Mouse (Mus musculus): ENCODE data around the gene Gcc2.
"Not testable (repeated sequence)": the region's sequence is repeated elsewhere in the genome, so short reads cannot be mapped to it uniquely, and the experiment has no call there.

The Gcc2 gene

GRCm38 (mm10) chr10:58232641-58232969, 22.7 kb upstream of the Gcc2 start, which contains the start of gene Duxf3:
TSS of gene Duxf3 (minus strand) at chr10:58232675.
- DNase-seq: not testable (repeated sequence)

- DNase-seq: not testable (repeated sequence)
These were observed 22.1 kb upstream of the Gcc2 start for GRCm38 (mm10) chr10:58233054-58233739.

GRCm38 (mm10) chr10:58233740-58234121, 21.6 kb upstream of the Gcc2 start:
- DNase-seq: not testable (repeated sequence)

GRCm38 (mm10) chr10:58234985-58235384, 20.3 kb upstream of the Gcc2 start:
- DNase-seq: not testable (repeated sequence)

DNA sequence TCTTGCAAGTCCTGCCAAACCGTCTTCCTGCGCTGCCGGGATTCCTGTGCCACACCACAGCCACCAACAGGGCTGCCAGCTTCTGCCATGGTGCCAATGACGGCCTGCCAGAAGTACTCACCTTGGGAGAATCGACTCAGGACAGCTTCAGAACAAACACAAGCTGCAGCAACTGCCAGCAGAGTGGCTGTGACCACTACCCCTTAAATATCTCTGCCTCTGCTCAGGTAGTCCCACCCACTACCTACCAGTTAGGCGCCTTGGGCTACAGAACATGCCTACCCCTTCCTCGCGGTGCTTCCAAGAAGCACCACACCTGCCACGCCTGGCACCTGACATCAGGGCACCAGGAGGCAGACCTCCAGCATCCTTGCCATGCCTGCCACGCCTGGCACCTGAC, 18.7 kb upstream of the Gcc2 start, which contains the start of gene Gm4981:
Gm4981 (minus strand) TSS at position 89 of the 400 bp plus-strand sequence.
- no peak for DNase-seq

- DNase-seq: peak; percentile 10
These were observed 16.1 kb upstream of the Gcc2 start for GRCm38 (mm10) chr10:58238984-58239740.

GRCm38 (mm10) chr10:58249535-58249934, 5.8 kb upstream of the Gcc2 start:
- DNase-seq: no peak

- no peak for DNase-seq
These were observed 592 bp upstream of the Gcc2 start for GRCm38 (mm10) chr10:58254635-58255175.

GRCm38 (mm10) chr10:58255954-58256353, 657 bp downstream of the Gcc2 start:
- DNase-seq: no peak

DNA sequence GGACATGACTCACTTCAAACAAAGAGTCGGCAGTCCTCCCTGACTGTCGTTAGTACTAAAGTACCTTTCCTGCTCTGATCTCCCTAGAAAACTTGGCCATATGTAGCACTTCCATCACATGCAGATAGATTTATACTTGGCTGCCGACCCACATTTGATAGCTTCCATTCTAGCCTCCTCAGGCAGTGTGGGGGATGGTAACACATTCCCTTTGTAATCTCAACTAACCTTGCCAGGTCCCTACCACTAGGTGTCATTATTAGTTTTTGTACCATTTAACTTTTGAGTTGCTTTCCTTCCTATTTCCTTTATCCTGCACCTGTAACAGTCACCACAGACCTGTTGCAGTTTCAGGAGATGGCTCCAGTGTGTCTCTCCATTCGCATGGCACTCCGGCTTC, 3.2 kb downstream of the Gcc2 start:
- no peak for DNase-seq

DNA sequence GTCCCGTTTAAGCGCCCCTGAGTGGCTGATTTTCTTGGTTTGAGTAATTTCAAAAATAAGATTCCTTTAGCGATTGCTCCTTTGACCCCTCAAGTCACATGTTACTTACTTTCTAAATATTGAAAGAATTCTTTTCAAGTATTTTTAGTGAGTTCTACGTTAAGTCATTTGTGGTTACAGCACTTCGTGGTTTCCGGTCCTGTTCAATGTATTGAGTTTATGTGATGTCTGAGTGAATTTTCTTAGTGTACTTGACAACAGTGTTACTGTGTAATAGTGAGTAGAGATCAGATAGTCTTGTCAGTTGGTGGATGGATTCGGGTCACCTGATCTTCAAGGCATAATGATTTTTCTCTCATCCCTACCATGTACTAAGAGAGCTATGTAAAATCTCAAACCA, 26.9 kb downstream of the Gcc2 start:
- no peak for DNase-seq

- no peak for DNase-seq
These were observed 35.4 kb downstream of the Gcc2 start for GRCm38 (mm10) chr10:58290742-58291141.

GRCm38 (mm10) chr10:58294246-58294645, 38.9 kb downstream of the Gcc2 start:
- DNase-seq: no peak

GRCm38 (mm10) chr10:58295605-58296004, 40.3 kb downstream of the Gcc2 start:
- no peak for DNase-seq

- DNase-seq: no peak
These were observed 49.7 kb downstream of the Gcc2 start for GRCm38 (mm10) chr10:58304996-58305395.

DNA sequence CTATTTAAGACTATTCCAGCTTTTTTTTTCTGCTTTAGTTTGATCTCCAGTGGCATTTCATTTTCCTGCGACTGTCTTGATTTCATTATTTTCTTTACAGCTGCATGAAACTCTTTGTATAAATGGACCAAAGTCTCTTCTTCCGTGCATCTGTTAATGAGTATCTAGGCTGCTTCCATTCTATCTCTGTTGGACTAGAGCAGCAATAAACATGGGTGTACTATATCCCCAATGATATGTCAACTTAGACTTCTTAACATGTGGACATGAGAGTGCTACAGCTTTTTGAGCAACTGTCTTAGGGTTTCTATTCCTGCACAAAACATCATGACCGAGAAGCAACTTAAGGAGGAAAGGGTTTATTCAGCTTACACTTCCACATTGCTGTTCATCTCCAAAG, 51.6 kb downstream of the Gcc2 start:
- DNase-seq: no peak

DNA sequence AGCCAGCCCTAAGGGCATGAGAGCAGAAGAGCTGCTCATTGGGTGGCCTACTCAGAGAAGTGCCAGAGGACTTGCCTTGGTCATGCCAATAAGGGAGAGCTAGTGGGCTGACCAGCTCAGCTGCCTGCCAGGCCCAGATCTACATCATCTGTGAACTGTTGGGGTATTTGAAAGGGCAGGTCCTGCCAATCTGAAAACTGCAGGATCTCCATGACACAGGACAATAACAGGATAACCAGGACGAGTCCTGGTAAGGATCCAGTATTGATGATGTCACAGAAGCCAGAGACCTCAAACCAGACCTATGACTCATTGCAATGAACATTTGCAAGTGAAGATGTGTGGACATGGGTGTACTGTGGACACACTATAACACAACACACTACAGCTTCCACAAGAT, 55.5 kb downstream of the Gcc2 start:
- DNase-seq: no peak

DNA sequence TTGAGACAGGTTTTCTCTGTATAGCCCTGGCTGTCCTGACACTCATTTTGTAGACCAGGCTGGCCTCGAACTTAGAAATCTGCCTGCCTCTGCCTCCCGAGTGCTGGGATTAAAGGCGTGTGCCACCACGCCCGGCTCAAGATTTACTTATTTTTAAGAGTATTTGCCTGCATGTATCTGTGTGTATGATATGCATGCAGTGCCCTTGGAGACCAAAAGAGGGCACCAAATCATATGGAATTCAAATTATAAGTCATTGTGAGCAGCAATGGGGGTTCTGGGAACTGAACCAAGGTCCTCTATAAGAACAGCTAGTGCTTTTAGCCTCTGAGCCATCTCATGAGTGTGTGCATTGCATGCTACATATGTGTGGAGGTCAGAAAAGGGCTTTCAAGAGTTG, 57.6 kb downstream of the Gcc2 start:
- no peak for DNase-seq

DNA sequence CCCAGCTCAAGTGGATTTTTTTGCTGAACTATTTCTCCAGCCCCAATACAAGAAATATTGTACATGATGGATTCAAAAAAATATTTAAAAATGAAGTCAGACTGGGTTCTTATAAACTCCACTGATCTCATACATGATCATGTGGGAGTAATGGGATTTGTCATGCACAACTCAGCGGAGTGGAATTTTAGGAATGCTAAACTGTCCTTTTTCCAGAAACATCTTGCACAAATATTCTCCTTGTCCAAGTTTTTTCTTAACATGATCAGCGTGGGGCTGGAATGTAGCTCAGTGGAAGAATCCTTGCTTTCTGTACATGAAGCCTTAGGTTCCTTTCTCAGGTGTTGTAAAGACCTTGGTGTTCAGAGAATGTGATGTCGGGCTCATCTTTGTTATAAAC, 65.6 kb downstream of the Gcc2 start:
- no peak for DNase-seq

- no peak for DNase-seq
These were observed 67.2 kb downstream of the Gcc2 start for GRCm38 (mm10) chr10:58322361-58323027.

DNA sequence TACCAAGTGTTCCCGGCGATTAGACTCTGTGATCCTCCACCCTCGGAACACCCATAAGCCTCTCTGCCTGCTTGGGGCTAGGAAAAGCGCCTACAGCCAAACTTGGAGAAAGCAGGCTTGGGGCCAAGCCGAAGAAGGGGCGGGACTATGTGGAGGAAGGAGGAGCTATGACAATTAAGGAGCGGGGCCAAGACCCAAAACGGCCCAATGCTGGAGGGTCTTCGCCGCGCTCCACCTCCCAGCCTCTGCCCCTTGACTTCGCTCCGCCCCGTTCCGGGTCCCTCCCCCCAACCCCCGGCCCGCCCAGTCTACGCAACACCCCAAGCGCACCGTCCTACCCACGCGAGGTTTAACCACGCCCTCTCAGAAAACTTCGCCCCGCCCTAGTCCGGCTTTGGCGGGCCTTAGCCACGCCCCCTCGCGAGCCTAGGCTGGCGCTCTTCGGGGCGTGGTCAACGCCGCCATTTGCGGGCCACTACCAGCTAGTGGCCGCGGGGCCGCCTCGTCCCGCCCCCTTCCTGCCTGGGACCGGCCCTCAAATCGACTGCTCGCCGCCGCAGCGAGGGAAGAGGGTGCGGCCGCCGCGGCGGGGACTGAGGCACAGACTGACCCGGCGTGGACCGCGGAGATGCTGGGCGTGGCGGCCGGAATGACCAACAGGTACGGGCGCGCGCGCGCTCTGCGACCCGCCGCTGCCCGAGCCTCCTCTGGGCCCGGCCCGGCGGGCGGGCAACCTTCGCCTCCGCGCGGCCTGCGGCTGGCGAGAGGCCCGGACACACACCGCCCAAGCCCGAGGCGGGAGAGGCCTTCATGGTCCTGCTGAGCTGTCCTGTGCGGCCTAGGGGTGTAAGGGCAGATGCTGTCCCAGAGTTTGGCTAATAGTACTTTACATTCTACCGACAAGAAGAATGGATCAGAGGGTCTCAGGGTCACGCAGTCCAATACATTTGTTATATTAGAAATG, 68.0 kb downstream of the Gcc2 start, which contains the start of gene Lims1:
Lims1 (plus strand) TSS at position 439 of the 964 bp plus-strand sequence.
- peak; percentile 96 for DNase-seq

- DNase-seq: no peak
These were observed 71.0 kb downstream of the Gcc2 start for GRCm38 (mm10) chr10:58326271-58326670.
